Mouse (Mus musculus) thymus, postnatal 25 days (tissue): ENCODE results near the gene Relb.
"Not testable (repeated sequence)": the region's sequence is repeated elsewhere in the genome, so short reads cannot be mapped to it uniquely, and the experiment has no call there.

Experiments used
- DNase-seq: peaks from one replicate; pipeline ENCODE4 v3.0.0; 2022

The Relb gene

GRCm38 (mm10) chr7:19628536-19629360 lies 490 bp downstream of the Relb start:
- peak; percentile 95 for DNase-seq

DNA sequence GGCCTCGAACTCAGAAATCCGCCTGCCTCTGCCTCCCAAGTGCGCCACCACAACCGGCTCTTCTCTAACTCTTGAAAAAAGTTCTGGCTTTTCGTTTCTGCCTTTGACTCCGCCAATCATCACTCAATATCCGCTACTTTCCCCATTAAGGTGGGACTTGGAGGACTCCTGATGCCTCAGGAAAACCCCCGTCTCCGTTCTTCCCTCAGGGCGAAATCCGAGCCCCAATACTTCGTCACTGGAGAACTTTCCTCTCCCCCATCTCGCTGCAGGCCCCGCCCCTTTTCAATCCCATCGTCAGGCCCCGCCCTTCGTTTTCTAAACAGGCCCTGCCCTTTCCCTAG lies 1.1 kb downstream of the Relb start:
- DNase-seq = no peak

DNA sequence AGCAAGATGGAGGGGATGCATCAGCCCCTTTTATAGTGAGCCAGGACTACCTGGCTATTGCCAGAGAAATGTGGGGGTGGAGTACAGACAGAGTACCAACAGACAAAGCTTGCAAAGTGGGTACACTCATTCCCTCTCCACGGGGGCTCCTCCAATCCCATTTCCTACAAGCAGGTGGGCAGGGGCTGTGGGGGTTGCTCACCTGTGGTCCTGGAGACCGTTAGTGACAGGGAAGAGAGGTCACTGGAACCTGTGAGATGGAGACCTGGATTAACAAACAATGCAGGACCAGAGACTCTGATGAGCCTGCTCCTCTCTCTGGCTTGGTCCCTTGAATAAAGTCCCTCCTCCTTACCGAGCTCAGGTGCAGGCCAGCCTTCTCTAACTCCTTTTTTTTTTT lies 1.5 kb downstream of the Relb start:
- DNase-seq = no peak

DNA sequence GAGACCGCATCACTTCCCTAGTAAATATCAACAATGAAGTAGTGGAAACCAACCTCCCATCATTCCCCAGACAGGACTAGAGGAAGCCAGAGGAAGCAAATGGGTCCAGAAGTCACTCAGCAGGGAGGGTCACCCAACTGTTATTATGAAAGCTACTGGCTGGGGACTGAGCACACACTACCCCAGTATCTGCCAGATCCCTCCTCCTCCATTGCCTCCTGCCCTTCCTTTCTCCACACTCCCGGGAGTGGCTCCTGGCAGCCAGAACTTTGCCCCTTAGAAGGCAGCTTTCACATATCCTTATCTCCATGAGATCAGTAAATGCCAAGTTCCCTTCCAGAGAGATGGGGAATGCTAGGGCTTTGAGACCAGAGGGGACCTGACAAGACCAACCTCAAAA lies 5.8 kb downstream of the Relb start:
- no peak for DNase-seq

GRCm38 (mm10) chr7:19622241-19622640 lies 7.0 kb downstream of the Relb start:
- no peak for DNase-seq

GRCm38 (mm10) chr7:19620811-19621210 lies 8.4 kb downstream of the Relb start:
- no peak for DNase-seq

DNA sequence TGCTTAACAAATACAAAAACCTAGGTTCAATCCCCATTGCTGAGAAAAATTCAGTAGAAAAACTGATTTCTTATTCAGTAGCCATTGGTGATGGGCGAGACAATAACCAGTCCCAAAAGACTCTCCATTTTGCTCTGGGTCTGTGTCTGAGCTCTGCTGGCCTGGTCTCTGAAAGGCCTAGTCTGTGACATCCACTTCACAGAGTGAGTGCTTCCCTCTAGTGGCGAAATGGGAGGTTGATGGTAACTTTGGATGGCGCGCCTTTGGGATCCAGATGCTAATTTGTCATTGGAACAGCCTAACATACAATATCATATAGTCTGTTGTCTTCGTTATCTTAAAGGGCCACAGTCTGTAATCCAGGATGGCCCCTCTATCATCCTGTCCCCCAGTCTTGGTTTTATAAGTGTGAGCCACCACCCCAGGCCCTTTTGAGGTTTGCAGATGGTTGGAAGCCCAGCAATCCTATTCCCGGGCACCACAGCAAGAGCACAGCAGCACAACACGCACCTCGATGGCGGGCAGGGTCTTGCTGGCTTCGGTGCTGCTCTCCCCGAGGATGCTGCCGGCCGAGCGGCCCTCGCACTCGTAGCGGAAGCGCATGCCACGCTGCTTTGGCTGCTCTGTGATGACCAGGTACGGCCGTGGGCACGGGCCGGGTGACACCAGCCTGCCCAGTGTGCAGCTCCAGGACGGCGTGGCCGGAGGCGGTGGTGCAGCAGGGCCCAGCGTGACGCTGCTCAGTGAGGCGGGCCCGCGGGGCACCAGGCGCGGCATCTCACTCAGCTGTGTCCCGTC lies 10.0 kb downstream of the Relb start:
- DNase-seq = peak; percentile 65

DNA sequence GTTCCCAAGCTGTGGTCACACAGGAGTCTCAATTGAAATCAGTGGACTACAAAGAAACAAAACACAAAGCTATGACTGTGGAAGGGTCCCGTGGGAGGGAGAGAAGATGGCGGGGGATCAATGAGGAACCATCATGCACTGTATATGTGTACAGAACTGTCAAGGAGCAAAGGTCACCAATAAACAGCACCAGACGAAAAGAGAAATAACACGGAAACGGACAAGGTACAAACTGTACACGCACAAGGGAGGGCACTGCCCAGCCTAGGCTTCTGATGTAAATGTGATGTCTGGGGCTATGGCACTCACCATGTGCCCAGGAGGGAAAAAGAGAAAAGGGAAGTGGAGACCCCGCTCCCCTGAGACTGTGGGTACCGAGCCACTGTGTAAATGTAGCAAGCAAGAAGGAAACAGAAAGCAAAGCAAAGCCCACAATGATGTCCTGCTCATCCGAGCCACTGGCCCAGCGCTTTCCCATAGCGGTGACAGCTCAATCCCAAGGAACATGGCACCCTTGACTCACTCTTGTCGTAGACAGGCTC lies 14.1 kb downstream of the Relb start:
- DNase-seq = no peak

DNA sequence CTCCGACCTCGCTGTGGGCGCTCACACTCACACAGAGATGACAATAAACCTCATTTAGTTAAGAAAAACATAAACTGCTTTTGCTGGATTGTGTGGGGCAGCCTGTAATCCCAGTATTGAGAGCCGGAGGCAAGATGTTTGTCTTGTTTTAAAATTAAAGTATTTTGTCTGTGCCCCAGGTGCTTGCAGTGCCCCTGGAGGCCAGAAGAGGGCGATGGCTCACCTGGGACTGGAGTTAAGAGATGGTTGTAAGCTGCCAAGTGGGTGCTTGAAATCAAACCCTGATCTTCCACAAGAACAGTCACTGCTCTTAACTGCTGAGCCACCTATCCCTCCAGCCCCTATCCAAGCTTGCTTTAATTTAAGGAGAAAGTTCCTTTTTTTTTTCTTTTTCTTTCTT lies 18.3 kb downstream of the Relb start:
- no peak for DNase-seq

DNA sequence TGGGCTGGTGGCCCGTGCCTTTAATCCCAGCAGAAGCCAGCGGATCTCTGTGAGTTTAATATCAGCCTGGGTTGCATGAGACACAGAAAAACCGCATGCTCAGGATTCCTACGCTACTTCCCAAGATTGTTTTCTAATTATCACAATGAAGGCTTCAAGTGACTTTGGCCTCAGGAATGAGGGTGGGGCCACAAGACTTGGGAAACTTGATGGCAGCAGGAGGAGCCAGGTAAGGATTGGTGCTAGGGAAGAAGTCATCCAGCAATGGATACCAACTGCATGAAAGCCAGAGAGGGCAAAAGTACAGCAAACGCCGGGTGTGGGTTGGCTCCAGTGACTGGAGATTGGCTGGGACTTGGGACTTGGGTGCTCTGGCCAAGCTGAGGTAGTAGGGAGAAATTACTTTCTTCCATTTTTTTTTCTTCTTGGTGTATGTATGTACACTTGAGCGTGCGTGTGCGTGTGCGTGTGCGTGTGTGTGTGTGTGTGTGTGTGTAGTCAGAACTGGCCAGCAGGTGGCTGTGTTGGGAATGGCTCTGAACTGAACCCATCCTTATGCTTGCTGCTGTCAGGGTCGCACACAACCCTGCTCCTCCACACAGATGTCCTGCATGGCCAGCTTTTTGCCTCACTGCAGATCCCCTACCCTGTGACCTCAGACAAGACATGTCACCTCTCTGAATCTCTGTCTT lies 19.5 kb downstream of the Relb start:
- no peak for DNase-seq

DNA sequence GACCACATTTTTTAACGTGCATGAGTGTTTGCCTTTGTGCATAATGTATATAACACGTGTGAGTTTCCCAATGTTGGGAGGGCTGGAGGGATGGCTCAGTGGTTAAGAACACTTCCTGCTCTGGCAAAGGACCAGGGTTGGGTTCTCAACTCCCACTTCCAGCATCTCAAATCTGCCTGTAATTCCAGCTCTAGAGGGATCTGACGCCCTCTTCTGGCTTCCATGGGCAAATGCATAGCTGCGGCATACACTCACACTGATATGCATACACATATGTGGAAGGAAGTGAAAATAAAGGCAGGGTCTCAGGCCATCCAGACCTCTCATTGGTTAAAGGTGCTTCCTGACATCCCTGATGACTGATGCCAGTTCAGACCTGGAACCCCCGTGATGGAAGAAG lies 21.9 kb downstream of the Relb start:
- no peak for DNase-seq

DNA sequence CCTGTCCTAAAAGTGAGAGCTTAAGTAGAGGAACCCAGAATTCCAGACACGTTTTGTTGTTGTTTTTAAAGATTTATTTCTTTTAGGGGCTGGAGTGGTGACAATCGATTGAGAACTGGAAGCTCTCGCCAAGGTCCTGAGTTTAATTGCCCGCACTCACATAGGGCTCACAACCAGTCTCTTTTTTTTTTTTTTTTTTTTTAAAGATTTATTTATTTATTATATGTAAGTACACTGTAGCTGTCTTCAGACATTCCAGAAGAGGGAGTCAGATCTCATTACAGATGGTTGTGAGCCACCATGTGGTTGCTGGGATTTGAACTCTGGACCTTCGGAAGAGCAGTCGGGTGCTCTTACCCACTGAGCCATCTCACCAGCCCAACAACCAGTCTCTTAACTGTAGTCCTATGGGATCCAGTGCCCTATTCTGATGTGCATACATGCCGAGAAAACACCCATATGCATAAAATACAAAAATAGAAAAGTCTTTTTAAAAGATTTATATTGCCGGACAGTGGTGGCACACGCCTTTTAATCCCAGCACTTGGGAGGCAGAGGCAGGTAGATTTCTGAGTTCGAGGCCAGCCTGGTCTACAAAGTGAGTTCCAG lies 24.5 kb downstream of the Relb start:
- DNase-seq = not testable (repeated sequence)

- DNase-seq = peak; percentile 97
Measured at GRCm38 (mm10) chr7:19603849-19604605, 25.2 kb downstream of the Relb start, which contains the start of gene Clasrp. TSS of gene Clasrp (minus strand) at chr7:19604486.

DNA sequence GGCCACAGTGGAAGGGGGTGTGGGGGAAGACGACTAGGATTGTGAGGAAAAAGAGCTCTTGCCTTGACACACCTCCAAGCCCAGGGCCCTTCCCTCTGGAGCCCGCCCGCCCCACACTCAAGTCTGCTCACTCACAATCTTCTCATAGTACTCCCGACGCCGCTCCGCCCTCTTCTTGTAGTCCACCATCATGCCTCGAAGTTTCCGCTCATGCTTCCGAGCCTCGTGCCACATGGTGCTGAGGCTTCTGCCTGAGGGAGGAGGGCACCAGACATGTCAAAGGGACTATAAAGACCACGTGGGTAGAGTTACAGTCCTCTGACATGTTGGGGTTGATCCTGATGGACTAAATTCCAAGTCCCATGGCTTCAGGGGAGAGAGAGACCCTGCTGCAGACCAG lies 26.2 kb downstream of the Relb start:
- no peak for DNase-seq

DNA sequence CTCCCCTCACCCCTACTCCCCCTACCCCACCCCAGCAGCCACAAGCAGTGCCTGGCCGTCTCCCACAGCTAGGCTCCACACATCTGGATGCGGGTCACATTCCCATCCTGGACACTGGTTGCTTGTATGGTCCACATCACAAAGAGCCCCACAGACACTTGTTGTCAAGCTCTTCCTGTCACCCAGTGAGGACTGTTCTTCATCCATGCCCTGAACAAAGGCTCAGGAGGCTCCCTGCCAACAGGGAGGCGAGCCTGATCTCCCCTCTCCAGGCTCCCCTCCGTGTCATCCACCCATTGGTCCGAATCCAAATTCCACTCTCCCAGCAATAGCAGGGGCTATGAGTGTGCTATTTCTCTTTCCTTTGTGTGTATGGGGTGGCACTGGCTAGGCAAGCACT lies 28.7 kb downstream of the Relb start:
- DNase-seq = no peak

DNA sequence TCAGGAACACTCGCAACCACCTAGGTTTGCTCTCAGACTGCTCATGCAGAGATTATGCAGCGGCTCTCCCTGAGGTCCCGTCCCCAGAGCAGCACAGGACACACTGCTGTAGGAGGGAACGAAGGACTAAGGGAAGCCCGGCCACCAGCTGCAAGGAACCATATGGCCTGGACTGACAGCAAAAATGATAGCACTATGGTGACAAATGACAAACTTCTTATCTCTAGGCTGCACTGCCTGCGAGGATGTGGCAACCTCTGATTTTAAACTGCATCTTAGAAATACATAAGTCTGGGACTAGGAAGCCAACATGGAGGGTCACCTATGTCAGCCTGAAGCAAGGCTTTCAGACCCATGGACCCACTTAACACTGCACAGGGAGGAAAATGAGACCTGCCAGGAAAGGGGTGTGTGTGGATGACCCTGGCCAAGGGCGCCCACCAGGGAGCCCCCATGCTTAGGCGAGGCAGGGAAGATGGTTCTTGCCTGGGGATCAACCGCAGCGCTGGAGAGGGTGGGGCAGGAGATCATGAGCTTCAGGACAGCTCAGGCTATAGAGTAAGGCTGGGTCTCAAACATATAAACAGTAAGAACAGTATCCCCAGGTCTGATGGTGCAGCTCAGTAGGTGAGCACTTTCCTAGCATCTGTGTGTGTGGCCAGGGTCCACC lies 36.0 kb downstream of the Relb start:
- DNase-seq = no peak

DNA sequence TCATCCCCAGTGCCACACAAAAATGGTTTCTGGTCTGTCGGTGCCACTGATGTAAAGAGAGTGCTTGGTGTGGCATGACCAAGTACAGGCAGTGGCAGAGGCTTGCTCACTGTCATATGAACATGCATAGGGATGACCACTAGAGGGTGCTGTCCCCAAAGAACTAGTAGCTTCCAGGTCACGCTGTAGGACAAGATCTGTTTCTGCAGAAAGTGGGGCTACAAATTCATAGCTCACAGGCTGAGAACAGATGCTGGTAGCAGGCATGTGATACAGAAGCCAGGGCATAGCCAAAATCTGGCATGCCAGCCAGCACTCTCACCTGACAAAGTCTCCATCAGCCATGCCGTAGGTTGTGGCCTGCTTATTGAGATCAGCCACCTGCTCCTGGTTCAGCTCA lies 39.3 kb downstream of the Relb start:
- peak; percentile 70 for DNase-seq

DNA sequence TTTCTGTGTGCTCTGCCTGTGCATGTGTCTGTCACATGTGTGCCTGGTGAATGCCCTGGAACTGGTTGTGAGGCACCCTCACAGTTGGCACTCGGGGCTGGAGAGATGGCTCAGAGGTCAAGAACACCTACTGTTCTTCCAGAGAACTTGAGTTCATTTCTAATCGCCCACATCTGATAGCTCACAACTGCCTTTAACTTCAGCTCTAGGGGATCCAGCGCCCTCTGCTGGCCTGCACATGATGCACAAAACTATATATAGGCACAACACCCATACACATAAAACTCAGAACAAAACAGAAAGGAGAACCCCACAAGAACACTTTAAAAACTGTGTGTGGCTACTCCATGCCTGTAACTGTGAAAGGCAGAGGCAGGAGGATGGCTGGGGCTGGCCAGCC lies 40.0 kb downstream of the Relb start:
- DNase-seq = peak; percentile 60

GRCm38 (mm10) chr7:19586269-19586668 lies 43.0 kb downstream of the Relb start:
- no peak for DNase-seq

GRCm38 (mm10) chr7:19580634-19581033 lies 48.6 kb downstream of the Relb start:
- no peak for DNase-seq

DNA sequence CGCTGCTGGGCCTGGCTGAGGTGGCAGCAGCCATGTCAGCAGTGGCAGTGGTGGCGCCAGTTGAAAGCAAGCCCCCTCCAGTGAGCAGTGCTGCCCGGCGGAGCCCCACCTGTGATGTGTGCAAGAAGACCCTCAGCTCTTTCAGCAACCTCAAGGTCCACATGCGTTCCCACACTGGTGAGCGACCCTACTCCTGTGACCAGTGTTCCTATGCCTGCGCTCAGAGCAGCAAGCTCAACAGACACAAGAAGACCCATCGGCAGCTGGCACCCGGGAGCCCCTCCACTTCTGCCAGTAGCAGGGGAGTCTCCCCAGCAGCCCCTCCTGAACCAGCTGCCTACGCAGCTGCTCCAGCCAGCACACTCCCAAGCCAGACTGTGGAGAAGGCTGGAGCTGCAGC lies 49.5 kb downstream of the Relb start:
- DNase-seq = no peak

DNA sequence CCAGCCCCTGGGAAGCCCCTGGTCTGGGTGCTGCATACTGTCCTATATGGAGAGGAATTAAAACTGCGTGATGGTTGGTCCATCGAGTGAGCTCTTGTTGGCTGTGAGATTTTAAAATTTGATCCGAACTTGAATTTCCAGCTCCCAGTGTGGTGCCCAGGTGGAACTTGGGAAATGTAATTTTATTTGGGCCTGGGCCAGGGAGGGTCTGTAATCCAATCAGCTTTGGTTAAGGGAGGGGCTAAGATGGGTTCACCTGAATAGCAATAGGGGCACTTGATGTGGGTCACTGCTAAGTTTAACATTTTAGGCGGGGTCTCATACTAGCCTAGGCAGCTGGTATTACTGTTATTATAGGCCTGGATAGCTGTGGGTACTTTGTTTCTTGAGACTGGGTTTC lies 50.8 kb downstream of the Relb start:
- DNase-seq = no peak
